Mouse (Mus musculus): ENCODE data around the gene Mlkl.

Mlkl gene

GRCm38 (mm10) chr8:111337890-111338347 is at the start of gene Mlkl:
Gene Mlkl (minus strand): TSS chr8:111338177.
- no peak for DNase-seq (ENCODE audit: low spot score in 2 of 2)

DNA sequence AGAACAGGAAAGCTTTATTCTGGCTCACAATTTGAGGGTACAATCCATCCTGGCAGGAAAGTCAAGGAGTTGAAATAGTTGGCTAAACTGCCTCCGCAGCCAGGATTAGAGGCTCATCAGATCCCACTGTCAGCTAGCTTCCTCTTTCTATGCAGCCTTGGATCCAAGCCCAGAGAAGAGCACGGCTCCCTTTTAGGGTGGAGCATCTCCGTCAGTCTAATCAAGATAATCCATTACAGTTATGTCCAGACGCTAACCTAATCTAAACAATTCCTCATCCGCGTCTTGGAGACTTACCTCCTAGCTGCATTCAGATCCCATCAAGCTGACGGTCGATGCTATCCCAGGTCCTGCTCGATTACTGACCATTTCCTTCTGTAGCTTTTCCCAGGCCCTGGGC is 47.9 kb upstream of the Mlkl start:
- no peak for DNase-seq (ENCODE audit: low spot score in 2 of 2)

DNA sequence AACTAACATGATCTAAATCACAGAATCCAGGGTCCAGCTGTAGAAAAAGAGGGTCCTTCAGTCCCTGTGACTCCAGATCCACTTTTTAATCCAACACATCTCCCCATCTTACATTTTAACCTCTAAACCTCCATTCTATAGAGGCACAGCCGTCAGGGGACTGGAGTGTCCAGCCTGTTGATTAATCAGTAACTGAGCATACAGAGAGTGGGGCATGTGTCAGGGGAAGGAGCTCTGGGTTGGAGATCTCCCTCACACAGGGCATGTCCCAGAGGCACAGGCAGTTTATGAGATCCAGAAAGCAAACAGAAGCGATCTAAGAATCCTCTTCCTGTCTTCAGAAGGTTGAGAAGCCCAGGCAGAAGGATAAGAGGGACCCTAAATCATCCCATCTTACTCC is 46.7 kb upstream of the Mlkl start:
- DNase-seq (ENCODE audit: low spot score in 2 of 2): no peak

DNA sequence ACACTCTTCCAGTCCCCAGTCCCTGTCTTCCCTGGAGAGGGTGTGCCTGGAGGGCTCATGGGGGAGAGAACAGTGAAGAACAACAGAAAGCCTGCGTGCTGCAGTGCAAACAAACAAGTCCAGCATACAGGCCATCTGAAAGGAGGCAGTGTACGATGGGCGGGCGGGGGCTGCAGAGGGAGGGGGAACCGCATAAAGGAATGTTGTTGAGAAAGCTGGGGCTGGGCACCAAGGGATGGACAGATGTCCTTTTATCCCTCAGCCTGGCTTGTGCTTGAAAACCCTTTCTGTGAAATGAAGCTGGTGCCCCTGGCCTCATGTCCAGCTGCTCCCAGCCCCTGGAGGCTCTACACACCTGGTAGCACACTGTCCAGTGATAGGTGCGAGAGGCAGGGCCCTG is 37.2 kb upstream of the Mlkl start:
- peak; percentile 45 to 46 for DNase-seq (ENCODE audit: low spot score in 2 of 2)

DNA sequence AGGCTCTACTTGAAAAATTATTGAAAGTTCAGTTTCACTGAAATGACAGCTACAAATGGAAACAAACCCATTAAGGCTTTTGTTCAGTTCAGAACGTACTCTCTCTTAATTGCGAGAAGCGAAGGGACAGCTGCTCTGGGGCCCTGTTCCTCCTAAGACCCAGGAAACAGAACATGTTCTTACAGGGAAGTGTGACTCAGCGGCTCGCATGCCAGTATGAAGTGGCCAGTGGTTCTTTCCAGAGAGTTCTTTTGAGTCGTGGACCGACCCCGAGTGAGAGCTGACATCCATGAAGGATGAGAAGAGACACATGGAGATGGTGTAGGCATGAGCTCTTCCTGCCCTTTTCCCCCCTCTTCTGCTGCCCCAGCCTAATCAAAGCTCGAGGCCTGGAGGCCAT is 31.7 kb upstream of the Mlkl start:
- no peak for DNase-seq (ENCODE audit: low spot score in 2 of 2)

GRCm38 (mm10) chr8:111367350-111367749 is 29.4 kb upstream of the Mlkl start:
- DNase-seq (ENCODE audit: low spot score in 2 of 2): no peak

DNA sequence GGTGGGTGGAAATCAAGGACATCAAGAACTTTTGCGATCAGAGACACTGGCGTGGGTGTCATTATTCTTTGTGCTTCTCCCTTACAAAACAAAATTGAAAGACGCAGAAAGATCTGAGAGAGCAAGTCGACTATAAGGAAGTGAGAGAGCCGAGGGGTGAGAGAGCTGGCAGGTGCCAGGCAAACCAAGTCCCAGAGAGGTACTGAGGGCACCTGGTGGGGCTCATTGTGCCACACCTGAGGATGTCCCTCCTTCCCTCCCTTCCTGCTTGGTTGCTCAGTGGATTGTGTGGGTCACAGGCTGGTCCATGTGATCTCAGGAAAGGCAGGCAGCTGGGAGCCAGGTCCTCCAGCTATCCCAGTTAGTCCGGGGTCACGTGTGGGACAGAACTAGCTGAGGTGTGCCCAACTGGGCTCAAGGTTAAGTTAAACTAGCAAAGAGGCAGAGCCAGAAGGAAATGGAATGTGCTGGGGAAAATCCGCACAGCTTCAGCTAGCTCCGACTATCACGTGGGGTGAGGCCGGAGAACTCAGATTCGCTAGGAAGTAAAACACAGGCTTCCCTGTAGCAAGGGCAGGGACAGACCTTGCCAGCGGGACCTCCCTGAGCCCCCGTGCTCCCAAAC is 28.7 kb upstream of the Mlkl start:
- DNase-seq (ENCODE audit: low spot score in 2 of 2): no peak

DNA sequence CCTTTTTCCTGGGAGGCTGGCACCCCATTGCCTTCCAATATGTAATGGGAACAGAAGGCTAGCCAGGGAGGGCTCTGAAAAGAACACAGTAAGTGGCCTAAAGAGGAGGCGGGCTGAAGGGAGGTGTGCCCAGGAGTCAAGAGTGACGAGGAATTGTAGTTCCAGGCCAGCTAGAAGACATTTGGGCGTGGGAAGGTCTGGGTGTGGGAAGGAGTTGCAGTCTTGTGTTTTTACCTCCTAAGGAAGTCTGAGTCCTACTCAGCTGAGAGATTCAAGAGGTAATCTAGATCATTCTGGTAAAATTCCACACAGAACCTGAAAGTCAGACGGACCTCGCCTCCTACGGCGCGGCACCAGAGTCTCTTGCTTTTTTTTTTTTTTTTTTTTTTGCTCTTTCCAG is 25.5 kb upstream of the Mlkl start:
- DNase-seq (ENCODE audit: low spot score in 2 of 2): no peak

DNA sequence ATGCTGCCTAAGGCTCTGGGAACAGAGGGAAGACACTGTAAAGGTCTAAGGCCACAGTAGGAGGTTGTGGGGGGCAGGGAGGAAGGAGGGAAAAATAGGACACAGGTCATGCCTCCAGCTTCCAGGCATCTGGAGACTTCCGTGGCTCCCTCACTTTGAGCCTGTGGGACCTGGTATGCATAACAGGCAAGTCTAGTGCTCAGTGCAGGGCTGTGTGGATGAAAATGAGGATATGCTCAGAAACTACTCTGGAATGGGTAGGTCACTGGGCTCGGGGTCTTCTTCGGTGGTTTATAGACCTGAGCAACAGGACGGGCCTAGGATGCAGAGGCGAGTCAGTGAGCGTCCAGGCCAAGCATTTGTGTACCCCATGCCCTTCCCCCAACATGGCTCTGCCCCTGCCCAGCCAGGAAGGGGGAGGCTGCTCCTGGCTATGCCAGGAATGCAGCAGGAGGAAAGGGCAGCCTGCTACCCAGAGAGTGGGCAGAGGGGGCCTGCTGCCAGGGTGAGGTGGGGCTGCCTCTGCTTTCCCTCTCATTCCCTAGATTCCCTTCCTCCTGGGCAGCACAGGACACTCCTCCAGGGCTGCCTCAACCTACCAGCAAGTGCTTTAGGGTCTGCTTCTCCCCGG is 22.7 kb upstream of the Mlkl start:
- DNase-seq (ENCODE audit: low spot score in 2 of 2): no peak

DNA sequence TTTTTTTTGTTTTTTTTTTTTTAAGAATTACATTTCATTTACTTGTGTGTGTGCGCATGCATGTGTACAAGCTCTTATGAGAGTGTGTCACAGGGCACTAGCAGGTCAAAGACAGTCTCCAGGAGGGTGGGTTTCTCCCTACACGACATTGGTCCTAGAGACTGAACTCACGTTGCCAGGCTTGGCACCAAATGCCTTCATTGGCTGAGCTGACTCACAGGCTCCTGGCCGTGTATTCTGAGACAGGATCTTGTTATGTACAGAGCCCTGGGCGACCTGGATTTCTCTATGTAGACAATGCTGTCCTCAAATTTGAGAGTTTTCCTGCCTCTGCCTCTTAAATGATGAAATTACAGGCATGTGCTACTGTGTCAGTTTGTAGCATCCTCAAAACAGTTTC is 22.0 kb upstream of the Mlkl start:
- no peak for DNase-seq (ENCODE audit: low spot score in 2 of 2)

DNA sequence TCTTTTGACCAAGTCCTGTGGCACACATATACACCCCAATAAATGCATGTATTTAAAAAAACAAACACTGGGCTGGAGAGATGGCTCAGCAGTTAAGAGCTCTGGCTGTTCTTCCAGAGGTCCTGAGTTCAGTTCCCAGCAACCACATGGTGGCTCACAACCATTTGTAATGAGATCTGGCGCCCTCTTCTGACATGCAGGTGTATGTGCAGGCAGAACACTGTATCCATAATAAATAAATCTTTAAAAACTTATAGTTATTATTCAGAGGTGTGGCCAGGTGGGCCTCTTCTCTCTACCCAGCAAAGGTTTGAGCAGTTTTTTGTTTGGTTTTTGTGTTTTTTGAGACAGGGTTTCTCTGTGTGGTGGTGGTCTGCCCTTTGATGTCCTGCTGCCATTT is 20.9 kb upstream of the Mlkl start:
- no peak for DNase-seq (ENCODE audit: low spot score in 2 of 2)

GRCm38 (mm10) chr8:111357433-111357832 is 19.5 kb upstream of the Mlkl start:
- no peak for DNase-seq (ENCODE audit: low spot score in 2 of 2)

DNA sequence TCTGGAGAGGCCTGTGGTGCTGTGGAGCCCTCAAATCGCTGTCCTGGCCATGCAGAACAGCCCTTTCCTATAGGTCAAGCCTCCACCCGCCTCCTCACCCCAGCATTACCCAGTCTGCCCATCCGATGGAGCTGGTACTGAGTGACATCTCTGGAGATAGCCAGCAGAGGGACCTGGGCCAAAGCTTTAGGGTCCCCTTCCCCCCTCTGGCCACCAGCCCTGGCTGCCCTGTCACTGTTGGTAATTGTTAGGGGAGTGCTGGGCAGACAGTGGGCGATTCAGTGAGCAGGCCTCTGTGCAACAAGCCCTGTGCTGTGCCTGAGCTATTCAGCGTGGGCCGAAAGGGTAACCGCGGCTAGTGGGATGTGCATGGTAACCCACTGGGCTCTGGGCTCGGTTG is 15.5 kb upstream of the Mlkl start:
- peak; percentile 66 to 69 for DNase-seq (ENCODE audit: low spot score in 2 of 2)

DNA sequence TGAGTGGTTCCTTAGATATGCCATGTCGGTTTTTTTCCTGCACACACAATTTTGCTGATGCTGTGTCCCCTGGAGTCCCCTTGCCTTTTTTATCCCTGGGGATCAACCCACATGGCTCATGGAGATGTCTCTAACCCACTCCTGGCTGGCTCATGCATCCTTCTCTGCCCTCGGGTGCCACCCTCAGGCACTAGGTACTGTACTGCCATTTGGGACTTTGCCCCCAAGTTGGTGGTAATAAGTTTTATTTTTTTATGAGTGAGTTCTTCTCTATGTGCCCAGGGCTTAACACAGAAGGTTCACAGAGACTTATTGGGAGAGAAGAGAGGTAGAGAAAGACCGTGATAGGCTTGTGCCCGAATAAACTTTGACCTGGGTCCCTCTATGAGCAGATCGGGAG is 14.3 kb upstream of the Mlkl start:
- DNase-seq (ENCODE audit: low spot score in 2 of 2): no peak

DNA sequence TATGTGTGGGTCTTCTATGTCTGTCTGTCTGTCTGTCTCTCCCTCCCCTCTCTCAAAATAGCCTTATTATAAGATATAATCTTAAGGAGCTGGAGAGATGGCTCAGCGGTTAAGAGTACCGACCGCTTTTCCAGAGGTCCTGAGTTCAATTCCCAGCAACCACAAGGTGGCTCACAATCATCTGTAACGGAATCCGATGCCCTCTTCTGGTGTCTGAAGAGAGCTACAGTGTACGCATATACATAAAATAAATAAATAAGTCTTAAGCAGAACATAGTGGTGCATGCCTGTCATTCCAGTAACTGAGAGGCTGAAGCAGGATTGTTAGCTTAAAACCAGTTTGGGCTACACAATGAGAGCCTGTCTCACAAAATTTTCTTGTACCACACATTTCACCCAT is 12.6 kb upstream of the Mlkl start:
- DNase-seq (ENCODE audit: low spot score in 2 of 2): no peak

DNA sequence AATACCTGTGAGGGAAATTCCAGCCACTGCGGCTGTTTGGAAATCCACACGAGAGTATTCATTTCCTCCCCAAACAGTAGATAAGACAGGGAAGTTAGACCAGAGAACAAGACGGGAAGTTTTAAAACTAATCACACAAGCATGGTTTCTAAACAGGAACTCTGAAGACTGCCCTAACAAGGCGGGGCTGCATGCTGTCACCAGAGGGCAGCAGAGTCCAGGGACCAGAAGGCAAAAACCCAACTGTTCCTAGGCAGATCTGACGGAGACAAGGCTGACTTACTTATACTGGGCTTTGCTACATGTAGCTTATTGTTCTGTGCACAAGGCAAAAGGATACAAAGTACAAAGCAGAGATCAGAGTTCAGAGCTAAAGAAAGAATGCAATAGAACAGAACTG is 5.2 kb upstream of the Mlkl start:
- DNase-seq (ENCODE audit: low spot score in 2 of 2): peak; percentile 79 to 86

- DNase-seq (ENCODE audit: low spot score in 2 of 2): no peak
These were observed 2.2 kb upstream of the Mlkl start for GRCm38 (mm10) chr8:111340186-111340585.

DNA sequence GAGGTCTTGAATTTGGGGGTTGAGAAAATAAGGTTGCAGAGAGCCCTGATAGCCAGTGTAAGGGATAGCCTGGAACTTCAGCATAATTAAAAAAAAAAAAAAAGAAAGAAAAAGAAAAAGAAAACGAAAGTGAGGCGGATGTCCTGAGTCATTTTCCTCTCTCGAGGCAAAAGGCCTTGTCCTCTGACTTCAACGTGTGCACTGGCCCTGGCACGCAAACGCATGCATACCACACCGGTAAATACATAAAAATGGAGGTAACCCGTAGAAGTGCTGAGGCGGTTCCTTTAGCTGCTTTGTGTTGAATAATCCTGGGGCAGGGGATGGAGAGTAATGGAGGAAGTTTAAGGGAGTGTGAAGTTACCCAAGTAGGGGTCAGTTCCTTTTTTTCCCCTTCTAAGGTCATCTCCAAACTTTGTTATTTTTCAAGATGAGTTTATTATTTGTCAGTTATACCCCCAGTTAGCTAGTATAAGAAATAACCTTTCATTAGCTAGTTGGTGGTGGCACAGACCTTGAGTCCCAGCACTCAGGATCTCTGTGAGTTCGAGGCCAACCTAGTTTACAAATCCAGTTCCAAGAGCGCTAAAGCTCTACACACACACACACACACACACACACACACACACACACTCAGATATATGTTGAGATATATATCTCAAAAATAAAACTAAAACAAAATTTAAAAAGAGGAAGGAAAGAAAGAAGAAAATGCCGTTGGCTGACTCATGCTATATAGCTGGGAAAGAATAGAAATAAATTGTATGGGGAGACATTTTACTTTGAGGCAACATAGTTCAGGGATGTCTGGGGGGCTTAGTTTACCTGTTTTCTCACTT is 612 bp upstream of the Mlkl start:
- DNase-seq (ENCODE audit: low spot score in 2 of 2): no peak

GRCm38 (mm10) chr8:111337311-111337889 is 577 bp downstream of the Mlkl start:
- no peak for DNase-seq (ENCODE audit: low spot score in 2 of 2)

- no peak for DNase-seq (ENCODE audit: low spot score in 2 of 2)
These were observed 1.3 kb downstream of the Mlkl start for GRCm38 (mm10) chr8:111336692-111337091.

GRCm38 (mm10) chr8:111325222-111325790 is 12.7 kb downstream of the Mlkl start:
- no peak for DNase-seq (ENCODE audit: low spot score in 2 of 2)

GRCm38 (mm10) chr8:111314729-111315128 is 23.2 kb downstream of the Mlkl start:
- DNase-seq (ENCODE audit: low spot score in 2 of 2): no peak
